ENCODE assay signal across 7 mouse cellular contexts in genomic region chr13:109776116-109776515, GRCm38 (mm10).
A peak's percentile ranks its signal among the peaks of the same experiment; 100 is the strongest.
DNase-seq lines count a peak whose midpoint lies in the region; ATAC-seq lines count a peak whose summit lies in the region.

No protein-coding gene starts in this region.

- H3K4me1 ChIP-seq in intestine, embryonic 16.5 days (ENCODE audit: control insufficient read depth, insufficient read depth, low read length): peaks cover 6% of the 10 kb centered on the region
- H3K4me1 ChIP-seq in midbrain, embryonic 11.5 days (ENCODE audit: control insufficient read depth, insufficient read depth, low read length): peaks cover 12% of the 10 kb centered on the region

- DNase-seq in adrenal gland, adult 2 months: peak; percentile 90
- DNase-seq in embryo, embryonic 9.5 days (ENCODE audit: extremely low spot score): peak; percentile 89
- peak; percentile 79 to 87 for DNase-seq in gastrocnemius, postnatal 4 days (ENCODE audit: low spot score in 2 of 2)
- peak; percentile 81 to 90 for DNase-seq in left cerebral cortex, postnatal 36 days (ENCODE audit: low spot score in 2 of 2)
- peak; percentile 99 for DNase-seq in midbrain, embryonic 11.5 days (ENCODE audit: low spot score, missing footprints)
- peak; percentile 93 for DNase-seq in skeletal muscle tissue, adult 2 months (ENCODE audit: low read depth, low spot score)

- peak overlapping the region; percentile 26 for H3K4me3 ChIP-seq in intestine, embryonic 16.5 days (ENCODE audit: low read length)
- no peak overlapping the region for H3K4me3 ChIP-seq in midbrain, embryonic 11.5 days (ENCODE audit: low read depth, low read length)

- intact Hi-C loops in left cerebral cortex, postnatal 36 days (cut with DNase I): loop anchor here (2.0 kb wide), 2 partner anchors 131 to 243 kb away; no protein-coding TSS in a partner anchor

- H3K9ac ChIP-seq in intestine, embryonic 16.5 days (ENCODE audit: low read depth, low read length): no peak overlapping the region
- H3K9ac ChIP-seq in midbrain, embryonic 11.5 days (ENCODE audit: low read length): peak overlapping the region; percentile 34; the same call in 1 of the 2 replicates

- H3K36me3 ChIP-seq in intestine, embryonic 16.5 days (ENCODE audit: control insufficient read depth, insufficient read depth, low read length): no peaks in the 10 kb centered on the region
- no peaks in the 10 kb centered on the region for H3K36me3 ChIP-seq in midbrain, embryonic 11.5 days (ENCODE audit: control insufficient read depth, insufficient read depth, low read length)

- H3K27me3 ChIP-seq in intestine, embryonic 16.5 days (replicated peaks; ENCODE audit: control insufficient read depth, insufficient read depth, low read length): no peaks in the 10 kb centered on the region
- H3K27me3 ChIP-seq in midbrain, embryonic 11.5 days (ENCODE audit: control insufficient read depth, insufficient read depth, low read length): no peaks in the 10 kb centered on the region

- no peak overlapping the region for H3K27ac ChIP-seq in intestine, embryonic 16.5 days (ENCODE audit: low read length)
- H3K27ac ChIP-seq in midbrain, embryonic 11.5 days (ENCODE audit: low read depth, low read length): no peak overlapping the region

- 3% methylated on average over 11 of the region's 11 CpGs for WGBS in intestine, embryonic 16.5 days
- 2% methylated on average over 11 of the region's 11 CpGs for WGBS in midbrain, embryonic 11.5 days

- peak overlapping the region; percentile 48 for H3K4me2 ChIP-seq in intestine, embryonic 16.5 days (ENCODE audit: low read depth, low read length)
- H3K4me2 ChIP-seq in midbrain, embryonic 11.5 days: peak overlapping the region; percentile 37

- no peaks in the 10 kb centered on the region for H3K9me3 ChIP-seq in intestine, embryonic 16.5 days (ENCODE audit: control insufficient read depth, low read length)
- H3K9me3 ChIP-seq in midbrain, embryonic 11.5 days (ENCODE audit: control insufficient read depth, low read length): no peaks in the 10 kb centered on the region

- ATAC-seq in intestine, embryonic 16.5 days: peak; percentile 96
- ATAC-seq in midbrain, embryonic 11.5 days (ENCODE audit: low FRiP score): peak; percentile 87
